Mouse (Mus musculus) CH12.LX (cell line): ENCODE measurements around the gene Tcf25. TPM values are rescaled to one million over a fixed set of nuclear protein-coding genes. Genes with fewer than 3 reads are reported as not detected.

Experiments
- DNase-seq: peaks from one replicate; pipeline ENCODE4 v3.0.0-alpha.2; 2013; ENCODE audit errors: extremely low read depth
- H3K27ac ChIP-seq: 2 replicates; pipeline ENCODE4 v1.5.1; 2012; ENCODE audit warnings: low read depth, mild to moderate bottlenecking, control low read depth, moderate library complexity; ENCODE audit not compliant: insufficient read depth
- H3K27me3 ChIP-seq: replicated peaks from 2 replicates; pipeline ENCODE3; 2012; ENCODE audit warnings: inconsistent platforms
- H3K36me3 ChIP-seq, 2 experiments: replicated peaks in 1 of 2; 2 replicates each; pipeline versions ENCODE3 to v1.6.1; 2012; ENCODE audit warnings: inconsistent platforms in 1 of 2, low read length in 1 of 2, mild to moderate bottlenecking in 1 of 2, mixed read lengths in 1 of 2, moderate library complexity in 1 of 2; ENCODE audit not compliant: control insufficient read depth in 1 of 2, insufficient read depth in 1 of 2
- H3K4me1 ChIP-seq, 2 experiments: 2 replicates each; pipeline ENCODE4 v1.6.1; 2012; ENCODE audit warnings: inconsistent platforms in 1 of 2, moderate library complexity in 1 of 2; ENCODE audit not compliant: insufficient read depth in 2 of 2, control insufficient read depth in 1 of 2
- H3K4me2 ChIP-seq: 2 replicates; pipeline ENCODE4 v1.6.1; 2012; ENCODE audit warnings: low read depth, mild to moderate bottlenecking, control low read depth; ENCODE audit not compliant: poor library complexity, insufficient read depth, severe bottlenecking
- H3K4me3 ChIP-seq, 3 experiments: fragments of 150-350 bp in 1 of 3; sonication (generic) in 1 of 3; replicated peaks in 1 of 3; 2 replicates each; pipeline versions ENCODE3 to v1.5.1; 2011 to 2012; ENCODE audit warnings: low read depth in 2 of 3, low read length in 2 of 3, mild to moderate bottlenecking in 2 of 3, moderate library complexity in 2 of 3, control low read depth in 1 of 3, improper control_type of control experiment in 1 of 3, inconsistent platforms in 1 of 3, mixed read lengths in 1 of 3; ENCODE audit not compliant: poor library complexity in 1 of 3
- H3K79me2 ChIP-seq: replicated peaks from 2 replicates; pipeline ENCODE4 v1.6.1; 2012; ENCODE audit warnings: mild to moderate bottlenecking, moderate library complexity; ENCODE audit not compliant: control insufficient read depth, poor library complexity, insufficient read depth, severe bottlenecking; ENCODE audit errors: extremely low read depth
- H3K9ac ChIP-seq: 2 replicates; pipeline ENCODE4 v1.6.1; 2012; ENCODE audit warnings: low read depth, mild to moderate bottlenecking, control low read depth, moderate library complexity; ENCODE audit not compliant: insufficient read depth
- H3K9me3 ChIP-seq: replicated peaks from 2 replicates; pipeline ENCODE3; 2012; ENCODE audit warnings: low read length, inconsistent platforms, mixed read lengths
- CHD1 ChIP-seq: IDR thresholded peaks from 2 replicates; pipeline ENCODE4 v1.6.1; 2012; ENCODE audit warnings: low read depth, low read length, improper control_type of control experiment, inconsistent platforms
- CTCF ChIP-seq, 2 experiments: IDR thresholded peaks in 1 of 2; conservative IDR thresholded peaks in 1 of 2; 2 replicates each; pipeline ENCODE4 v1.5.1; 2011 to 2012; ENCODE audit warnings: low read depth in 2 of 2, low read length in 2 of 2, improper control_type of control experiment in 1 of 2, inconsistent platforms in 1 of 2, mild to moderate bottlenecking in 1 of 2, moderate library complexity in 1 of 2
- E2F4 ChIP-seq: IDR thresholded peaks from 2 replicates; pipeline ENCODE4 v1.6.1; 2011; ENCODE audit warnings: low read depth, low read length, improper control_type of control experiment; ENCODE audit not compliant: insufficient replicate concordance
- ELF1 ChIP-seq: IDR thresholded peaks from 2 replicates; pipeline ENCODE4 v1.6.1; 2014; ENCODE audit warnings: low read depth, mild to moderate bottlenecking, inconsistent platforms, low read length, improper control_type of control experiment
- IRF4 ChIP-seq: IDR thresholded peaks from 2 replicates; pipeline ENCODE4 v1.6.1; 2014; ENCODE audit warnings: low read depth, mild to moderate bottlenecking, inconsistent platforms, low read length, improper control_type of control experiment
- JUN ChIP-seq: IDR thresholded peaks from 2 replicates; pipeline ENCODE4 v1.6.1; 2011; ENCODE audit warnings: low read depth, mild to moderate bottlenecking, low read length, improper control_type of control experiment, moderate library complexity; ENCODE audit not compliant: insufficient read depth
- POLR2A ChIP-seq: IDR thresholded peaks from 2 replicates; pipeline ENCODE4 v1.6.1; 2011; ENCODE audit warnings: low read depth, mild to moderate bottlenecking, improper control_type of control experiment, low read length
- POLR2AphosphoS2 ChIP-seq: IDR thresholded peaks from 2 replicates; pipeline ENCODE4 v1.6.1; 2011; ENCODE audit warnings: low read depth, low read length, improper control_type of control experiment
- RCOR1 ChIP-seq: conservative IDR thresholded peaks from 2 replicates; pipeline ENCODE4 v1.6.1; 2012; ENCODE audit warnings: low read depth, mild to moderate bottlenecking, inconsistent platforms, low read length, improper control_type of control experiment
- SIN3A ChIP-seq: IDR thresholded peaks from 2 replicates; pipeline ENCODE4 v1.6.1; 2012; ENCODE audit warnings: low read length, improper control_type of control experiment, inconsistent platforms
- ZMIZ1 ChIP-seq: IDR thresholded peaks from 2 replicates; pipeline ENCODE4 v1.6.1; 2012; ENCODE audit warnings: low read depth, mild to moderate bottlenecking, inconsistent platforms, low read length, improper control_type of control experiment
- dilution Hi-C: fragments of 300-500 bp; cut with MboI; formaldehyde crosslinking; loops from 2 replicates; pipeline ENCODE4 v1.14.3; 2020; ENCODE audit warnings: low sequenced_read_pairs; ENCODE audit not compliant: extremely low pct_unique_long_range_greater_than_20kb, extremely low pct_ligation_motif_present
- in situ Hi-C: fragments of 300-500 bp; cut with MboI; formaldehyde crosslinking; loops from 3 replicates; pipeline ENCODE4 v1.14.3; 2019; ENCODE audit warnings: low sequenced_read_pairs, low pct_ligation_motif_present, low pct_unique_long_range_greater_than_20kb, mixed read lengths
- polyA plus RNA-seq: library from polyadenylated mRNA; unstranded; fragments of >175 nt; gene quantifications from 2 replicates; pipeline ENCODE4 v1.2.1, GENCODE M21; 2012; ENCODE audit warnings: low read depth; ENCODE audit not compliant: insufficient read length
- total RNA-seq, 2 experiments: library from RNA; depleted of rRNA; stranded (reverse); fragments of 300-350 nt in 1 of 2; fragments of >200 nt in 1 of 2; gene quantifications; 2 replicates each; pipeline ENCODE4 v1.2.3; 2012 to 2014

Gene Tcf25
- total and polyA plus RNA-seq, 3 experiments: 168 to 393 (median 207) TPM

DNA sequence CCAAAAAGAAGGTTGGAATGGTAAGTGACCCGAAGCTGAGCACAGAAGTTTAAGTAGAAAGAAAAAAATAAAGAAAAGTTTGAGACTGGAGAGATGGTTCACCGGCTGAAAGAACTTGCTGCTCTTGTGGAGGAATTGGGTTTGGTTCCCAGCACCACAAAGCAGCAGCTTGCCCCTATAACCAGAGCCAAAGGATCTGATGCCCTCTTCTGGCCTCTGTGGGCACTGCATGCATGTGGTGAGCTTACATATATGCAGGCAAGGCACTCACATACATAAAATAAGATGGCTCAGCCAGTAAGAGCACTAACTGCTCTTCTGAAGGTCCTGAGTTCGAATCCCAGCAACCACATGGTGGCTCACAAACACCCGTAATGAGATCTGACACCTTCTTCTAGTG lies 33.5 kb upstream of the Tcf25 start:
- no peak for TF ChIP-seq CHD1
- peak; percentile 13 to 23; a peak in 1 of 4 replicates for TF ChIP-seq CTCF (conservative IDR thresholded peaks at IDR 0.05 in 1 of 2, IDR thresholded peaks at IDR 0.05 in 1 of 2; ENCODE audit: low read depth in 2 of 2, low read length in 2 of 2)
- Histone ChIP-seq H3K27ac (no peak overlapping the region), H3K4me3 (no peak overlapping the region), H3K79me2 (no peaks in the 10 kb centered on the region), H3K9me3 (peaks cover 2% of the 10 kb centered on the region), H3K36me3 (no peaks in the 10 kb centered on the region), H3K9ac (no peak overlapping the region), H3K27me3 (peaks cover 7% of the 10 kb centered on the region), H3K4me1 (peaks cover 7 to 30% of the 10 kb centered on the region in 2 experiments), H3K4me2 (no peak overlapping the region)
- dilution Hi-C loops: no loop called here
- in situ Hi-C loops: no loop called here
- no peak for DNase-seq

DNA sequence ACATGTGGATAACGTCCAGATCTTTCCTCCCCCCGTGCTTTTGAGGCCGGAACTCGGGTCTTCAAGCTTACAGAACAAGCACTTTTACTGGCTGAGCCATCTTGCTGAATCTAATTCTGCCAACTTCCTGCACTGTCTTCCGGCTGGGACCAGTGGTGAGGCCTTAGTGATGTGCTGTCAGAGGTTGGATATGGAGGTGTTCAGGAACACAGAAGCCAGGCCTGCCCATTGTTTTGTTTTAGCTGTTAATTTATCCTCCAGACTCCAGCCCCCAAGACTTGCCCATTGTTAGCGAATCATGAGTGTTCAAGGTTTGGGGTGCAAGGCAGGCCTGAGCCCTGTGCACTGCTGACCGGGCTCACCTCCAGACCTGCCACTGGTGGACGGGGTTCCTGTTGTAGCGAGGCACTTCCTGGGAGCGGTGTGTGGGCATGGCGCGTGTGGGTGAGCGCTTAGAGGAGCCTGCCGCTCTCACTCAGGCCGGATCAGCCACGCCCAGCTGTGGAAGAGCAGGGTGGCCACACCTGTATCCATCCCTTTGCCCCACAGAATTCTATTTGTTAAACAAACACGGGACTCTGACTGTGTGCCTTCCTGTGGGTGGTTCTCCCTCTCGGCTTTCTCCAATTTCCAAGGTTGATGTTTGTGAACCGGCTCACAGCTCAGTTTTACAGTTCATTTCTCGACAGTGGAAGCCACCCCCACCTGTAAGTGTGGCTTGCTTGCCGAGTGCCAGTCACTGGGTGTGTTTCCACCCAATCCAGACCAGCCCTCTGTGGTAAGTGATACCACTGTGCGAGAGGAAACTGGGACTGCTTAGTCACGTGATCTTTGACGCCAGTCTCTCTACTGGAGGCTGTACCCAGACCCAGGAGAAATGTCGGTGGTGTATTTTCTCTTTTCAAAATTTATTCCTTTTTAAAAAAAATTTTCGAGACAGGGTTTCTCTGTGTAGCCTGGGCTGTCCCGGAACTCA lies 32.2 kb upstream of the Tcf25 start:
- Histone ChIP-seq H3K79me2 (no peaks in the 10 kb centered on the region), H3K9me3 (peaks cover 2% of the 10 kb centered on the region), H3K4me3 (no peak overlapping the region), H3K4me1 (peaks cover 10 to 40% of the 10 kb centered on the region in 2 experiments), H3K9ac (no peak overlapping the region), H3K36me3 (no peaks in the 10 kb centered on the region), H3K27me3 (peaks cover 2% of the 10 kb centered on the region), H3K4me2 (no peak overlapping the region), H3K27ac (no peak overlapping the region)
- dilution Hi-C loops: no loop called here
- TF ChIP-seq JUN (no peak), ELF1 (no peak), POLR2AphosphoS2 (no peak)
- no peak for DNase-seq
- in situ Hi-C loops: no loop called here

DNA sequence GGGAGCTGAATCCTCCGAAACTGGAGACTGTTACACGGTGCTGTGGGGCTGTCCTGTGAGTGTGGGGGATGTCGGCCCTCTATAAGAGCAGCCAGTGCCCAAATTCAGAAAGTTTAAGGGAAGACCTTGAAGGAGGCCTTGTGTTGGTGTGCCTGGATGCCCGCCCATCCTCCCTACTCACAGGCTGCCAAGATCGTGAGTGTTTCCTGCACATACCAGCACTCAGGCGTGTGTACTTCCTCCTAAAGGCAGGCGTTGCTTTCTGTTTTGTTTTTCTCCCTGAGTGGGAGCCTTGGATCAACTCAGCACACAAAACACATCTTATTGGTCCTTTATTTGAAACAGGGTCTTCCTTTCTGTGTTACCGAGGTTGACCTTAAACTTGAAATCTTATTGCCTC lies 31.3 kb upstream of the Tcf25 start:
- no peak for DNase-seq
- Histone ChIP-seq H3K9ac (no peak overlapping the region), H3K27ac (no peak overlapping the region), H3K36me3 (no peaks in the 10 kb centered on the region), H3K4me2 (no peak overlapping the region), H3K4me1 (peaks cover 10 to 40% of the 10 kb centered on the region in 2 experiments), H3K4me3 (no peak overlapping the region), H3K79me2 (no peaks in the 10 kb centered on the region), H3K27me3 (no peaks in the 10 kb centered on the region), H3K9me3 (peaks cover 2% of the 10 kb centered on the region)
- in situ Hi-C loops: no loop called here
- dilution Hi-C loops: no loop called here
- TF ChIP-seq SIN3A: no peak
- no peak for TF ChIP-seq IRF4
- TF ChIP-seq POLR2A: no peak
- no peak for TF ChIP-seq ZMIZ1
- no peak for TF ChIP-seq E2F4
- TF ChIP-seq RCOR1: no peak
- no peak for TF ChIP-seq POLR2AphosphoS2
- no peak for TF ChIP-seq CHD1
